Mouse (Mus musculus): ENCODE data around the gene Nsmce1. TPM values are rescaled to one million over a fixed set of nuclear protein-coding genes. Genes with fewer than 3 reads are reported as not detected.
"Not testable (repeated sequence)": the region's sequence is repeated elsewhere in the genome, so short reads cannot be mapped to it uniquely, and the experiment has no call there.

Nsmce1 gene
- polyA plus RNA-seq, 1 experiment from 2014 or later = 126 TPM

GRCm38 (mm10) chr7:125442323-125442722 lies 49.1 kb downstream of the Nsmce1 start:
- Histone ChIP-seq H3K4me1 (replicated peaks; ENCODE audit: control insufficient read depth, insufficient read depth, low read length) (peaks cover 10% of the 10 kb centered on the region; the same call in 1 of the 2 replicates), H3K36me3 (ENCODE audit: control insufficient read depth, insufficient read depth, low read length) (no peaks in the 10 kb centered on the region), H3K9ac (ENCODE audit: low read depth, low read length) (no peak overlapping the region), H3K27ac (ENCODE audit: low read depth, low read length) (no peak overlapping the region), H3K27me3 (replicated peaks; ENCODE audit: control insufficient read depth, insufficient read depth, low read length) (no peaks in the 10 kb centered on the region), H3K9me3 (ENCODE audit: control insufficient read depth, low read length) (peaks cover 5% of the 10 kb centered on the region; the same call in 1 of the 2 replicates), H3K4me2 (no peak overlapping the region), H3K4me3 (ENCODE audit: low read depth, low read length) (no peak overlapping the region)
- WGBS = 75% methylated on average over 4 of the region's 4 CpGs
- DNase-seq (ENCODE audit: low spot score) (no peak), ATAC-seq (replicated peaks; ENCODE audit: low FRiP score) (no peak)

- WGBS = 53% methylated on average over 8 of the region's 8 CpGs
- Histone ChIP-seq H3K27ac (ENCODE audit: low read depth, low read length) (no peak overlapping the region), H3K9ac (ENCODE audit: low read depth, low read length) (no peak overlapping the region), H3K27me3 (replicated peaks; ENCODE audit: control insufficient read depth, insufficient read depth, low read length) (no peaks in the 10 kb centered on the region), H3K9me3 (ENCODE audit: control insufficient read depth, low read length) (peaks cover 5% of the 10 kb centered on the region; the same call in 1 of the 2 replicates), H3K36me3 (ENCODE audit: control insufficient read depth, insufficient read depth, low read length) (no peaks in the 10 kb centered on the region), H3K4me2 (no peak overlapping the region), H3K4me1 (replicated peaks; ENCODE audit: control insufficient read depth, insufficient read depth, low read length) (peaks cover 2% of the 10 kb centered on the region; the same call in 1 of the 2 replicates), H3K4me3 (ENCODE audit: low read depth, low read length) (no peak overlapping the region)
- ATAC-seq (replicated peaks; ENCODE audit: low FRiP score) (no peak), DNase-seq (ENCODE audit: low spot score) (no peak)
Observed at GRCm38 (mm10) chr7:125434666-125435290, 56.6 kb downstream of the Nsmce1 start.

GRCm38 (mm10) chr7:125433874-125434273 lies 57.5 kb downstream of the Nsmce1 start:
- H3K4me2 ChIP-seq = no peak overlapping the region
- H3K9ac ChIP-seq (ENCODE audit: low read depth, low read length) = no peak overlapping the region
- WGBS = 87% methylated on average over 3 of the region's 3 CpGs
- H3K9me3 ChIP-seq (ENCODE audit: control insufficient read depth, low read length) = no peaks in the 10 kb centered on the region
- DNase-seq (ENCODE audit: low spot score) = no peak
- no peak overlapping the region for H3K4me3 ChIP-seq (ENCODE audit: low read depth, low read length)
- no peak for ATAC-seq (replicated peaks; ENCODE audit: low FRiP score)
- H3K27me3 ChIP-seq (replicated peaks; ENCODE audit: control insufficient read depth, insufficient read depth, low read length) = no peaks in the 10 kb centered on the region
- peaks cover 2% of the 10 kb centered on the region; the same call in 1 of the 2 replicates for H3K4me1 ChIP-seq (replicated peaks; ENCODE audit: control insufficient read depth, insufficient read depth, low read length)
- H3K36me3 ChIP-seq (ENCODE audit: control insufficient read depth, insufficient read depth, low read length) = no peaks in the 10 kb centered on the region
- H3K27ac ChIP-seq (ENCODE audit: low read depth, low read length) = no peak overlapping the region

GRCm38 (mm10) chr7:125430170-125430842 lies 61.1 kb downstream of the Nsmce1 start:
- Histone ChIP-seq H3K4me2 (no peak overlapping the region), H3K27ac (ENCODE audit: low read depth, low read length) (no peak overlapping the region), H3K4me3 (ENCODE audit: low read depth, low read length) (no peak overlapping the region), H3K9me3 (ENCODE audit: control insufficient read depth, low read length) (no peaks in the 10 kb centered on the region), H3K9ac (ENCODE audit: low read depth, low read length) (no peak overlapping the region), H3K4me1 (replicated peaks; ENCODE audit: control insufficient read depth, insufficient read depth, low read length) (peaks cover 8% of the 10 kb centered on the region), H3K36me3 (ENCODE audit: control insufficient read depth, insufficient read depth, low read length) (no peaks in the 10 kb centered on the region), H3K27me3 (replicated peaks; ENCODE audit: control insufficient read depth, insufficient read depth, low read length) (no peaks in the 10 kb centered on the region)
- 76% methylated on average over 7 of the region's 7 CpGs for WGBS
- no peak for ATAC-seq (replicated peaks; ENCODE audit: low FRiP score)
- DNase-seq (ENCODE audit: low spot score) = no peak

GRCm38 (mm10) chr7:125428816-125429500 lies 62.4 kb downstream of the Nsmce1 start:
- H3K9me3 ChIP-seq (ENCODE audit: control insufficient read depth, low read length); H3K4me3 ChIP-seq (ENCODE audit: low read depth, low read length); H3K36me3 ChIP-seq (ENCODE audit: control insufficient read depth, insufficient read depth, low read length); H3K4me1 ChIP-seq (replicated peaks; ENCODE audit: control insufficient read depth, insufficient read depth, low read length); H3K27me3 ChIP-seq (replicated peaks; ENCODE audit: control insufficient read depth, insufficient read depth, low read length): not testable (repeated sequence)
- H3K9ac ChIP-seq (ENCODE audit: low read depth, low read length) = peak overlapping the region; percentile 57
- peak; percentile 98 for ATAC-seq (replicated peaks; ENCODE audit: low FRiP score)
- WGBS = 46% methylated on average over 5 of the region's 5 CpGs
- peak overlapping the region; percentile 77 for H3K27ac ChIP-seq (ENCODE audit: low read depth, low read length)
- peak; percentile 50 for DNase-seq (ENCODE audit: low spot score)
- peak overlapping the region; percentile 54 for H3K4me2 ChIP-seq

GRCm38 (mm10) chr7:125428381-125428780 lies 63.0 kb downstream of the Nsmce1 start:
- Histone ChIP-seq H3K36me3 (ENCODE audit: control insufficient read depth, insufficient read depth, low read length) (no peaks in the 10 kb centered on the region), H3K4me3 (ENCODE audit: low read depth, low read length) (no peak overlapping the region), H3K4me1 (replicated peaks; ENCODE audit: control insufficient read depth, insufficient read depth, low read length) (peaks cover 6% of the 10 kb centered on the region), H3K4me2 (peak overlapping the region; percentile 54), H3K9me3 (ENCODE audit: control insufficient read depth, low read length) (no peaks in the 10 kb centered on the region), H3K27ac (ENCODE audit: low read depth, low read length) (peak overlapping the region; percentile 77), H3K27me3 (replicated peaks; ENCODE audit: control insufficient read depth, insufficient read depth, low read length) (no peaks in the 10 kb centered on the region), H3K9ac (ENCODE audit: low read depth, low read length) (peak overlapping the region; percentile 57)
- ATAC-seq (replicated peaks; ENCODE audit: low FRiP score) (peak; percentile 58), DNase-seq (ENCODE audit: low spot score) (no peak)
- WGBS = 57% methylated on average over 7 of the region's 7 CpGs

GRCm38 (mm10) chr7:125427492-125428090 lies 63.8 kb downstream of the Nsmce1 start:
- no peak for ATAC-seq (replicated peaks; ENCODE audit: low FRiP score)
- no peak overlapping the region for H3K4me3 ChIP-seq (ENCODE audit: low read depth, low read length)
- no peak overlapping the region for H3K4me2 ChIP-seq
- no peaks in the 10 kb centered on the region for H3K27me3 ChIP-seq (replicated peaks; ENCODE audit: control insufficient read depth, insufficient read depth, low read length)
- H3K9ac ChIP-seq (ENCODE audit: low read depth, low read length) = no peak overlapping the region
- no peak overlapping the region for H3K27ac ChIP-seq (ENCODE audit: low read depth, low read length)
- no peak for DNase-seq (ENCODE audit: low spot score)
- H3K36me3 ChIP-seq (ENCODE audit: control insufficient read depth, insufficient read depth, low read length) = no peaks in the 10 kb centered on the region
- 83% methylated on average over 12 of the region's 12 CpGs for WGBS
- H3K9me3 ChIP-seq (ENCODE audit: control insufficient read depth, low read length) = no peaks in the 10 kb centered on the region
- peaks cover 6% of the 10 kb centered on the region for H3K4me1 ChIP-seq (replicated peaks; ENCODE audit: control insufficient read depth, insufficient read depth, low read length)

- H3K4me2 ChIP-seq = no peak overlapping the region
- peaks cover 5% of the 10 kb centered on the region for H3K4me1 ChIP-seq (replicated peaks; ENCODE audit: control insufficient read depth, insufficient read depth, low read length)
- no peak for DNase-seq (ENCODE audit: low spot score)
- H3K36me3 ChIP-seq (ENCODE audit: control insufficient read depth, insufficient read depth, low read length) = no peaks in the 10 kb centered on the region
- no peak overlapping the region for H3K27ac ChIP-seq (ENCODE audit: low read depth, low read length)
- H3K9me3 ChIP-seq (ENCODE audit: control insufficient read depth, low read length) = no peaks in the 10 kb centered on the region
- H3K9ac ChIP-seq (ENCODE audit: low read depth, low read length) = no peak overlapping the region
- no peaks in the 10 kb centered on the region for H3K27me3 ChIP-seq (replicated peaks; ENCODE audit: control insufficient read depth, insufficient read depth, low read length)
- no peak overlapping the region for H3K4me3 ChIP-seq (ENCODE audit: low read depth, low read length)
- no peak for ATAC-seq (replicated peaks; ENCODE audit: low FRiP score)
- 41% methylated on average over 3 of the region's 3 CpGs for WGBS
Observed at GRCm38 (mm10) chr7:125423056-125423455, 68.3 kb downstream of the Nsmce1 start.
